Mouse (Mus musculus): ENCODE results near the gene Ubqln2. TPM values are rescaled to one million over a fixed set of nuclear protein-coding genes. Genes with fewer than 3 reads are reported as not detected.
A peak's percentile ranks its signal among the peaks of the same experiment; 100 is the strongest.

The Ubqln2 gene
- polyA plus RNA-seq (2015; fragmentation: Nextera tagmentation; extraction: Ambion mirVana), result 2.8 and 3.1 TPM in 2 replicates

DNA sequence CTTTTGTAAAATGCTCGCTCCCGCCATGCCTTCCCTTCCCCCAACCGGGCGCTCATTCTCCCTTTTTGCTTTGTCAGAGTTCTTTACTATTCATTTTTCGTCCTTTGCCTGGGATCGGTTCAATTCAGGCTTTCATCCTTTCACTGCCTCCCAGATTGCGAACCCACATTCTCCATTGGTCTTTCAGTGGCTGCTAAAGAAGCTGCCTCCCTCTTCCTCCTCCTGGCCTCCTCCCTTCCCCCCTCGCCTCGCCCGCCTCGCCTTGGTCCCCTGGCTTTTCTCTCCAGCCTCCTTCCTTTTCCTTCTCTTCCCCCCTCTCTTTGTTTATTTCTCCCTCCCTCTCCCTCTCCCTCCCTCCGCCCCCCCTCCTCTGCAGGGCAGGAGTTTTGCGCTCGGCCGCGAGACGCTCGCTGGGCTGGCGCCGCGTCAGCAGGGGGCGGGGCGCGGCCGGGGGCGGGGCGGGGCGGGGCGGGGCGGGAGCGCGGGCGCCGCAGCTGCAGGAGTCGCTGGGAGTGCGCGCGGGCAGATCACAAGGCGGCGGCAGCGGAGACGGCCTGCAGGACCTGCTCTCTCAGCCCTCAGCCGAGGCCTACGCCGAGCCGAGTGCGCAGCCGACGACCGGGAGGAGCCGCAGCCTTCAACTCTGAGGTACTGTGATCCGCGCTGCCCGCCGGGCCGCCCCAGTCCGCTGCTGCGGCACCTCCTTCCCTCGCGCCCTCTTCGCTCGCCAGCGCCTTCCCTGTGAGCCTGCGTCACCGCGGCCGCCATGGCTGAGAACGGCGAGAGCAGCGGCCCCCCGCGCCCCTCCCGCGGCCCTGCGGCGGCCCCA is at the start of gene Ubqln2:
Ubqln2 (plus strand) TSS at position 540 of the 829 bp plus-strand sequence.
- peak; percentile 97 for ATAC-seq
- Histone ChIP-seq H3K36me3 (replicated peaks; ENCODE audit: insufficient read depth, low read length) (no peaks in the 10 kb centered on the region), H3K27ac (ENCODE audit: low read depth) (peak within 1 kb of the TSS; percentile 79), H3K4me2 (ENCODE audit: low read depth, low read length) (peak within 1 kb of the TSS; percentile 80), H3K27me3 (ENCODE audit: insufficient read depth, low read length) (no peaks in the 10 kb centered on the region), H3K4me3 (ENCODE audit: low read depth, low read length) (peak within 1 kb of the TSS; percentile 61), H3K4me1 (ENCODE audit: insufficient read depth) (peaks cover 7% of the 10 kb centered on the region; the same call in 1 of the 2 replicates), H3K9me3 (ENCODE audit: low read length) (no peaks in the 10 kb centered on the region), H3K9ac (replicated peaks) (peak within 1 kb of the TSS; percentile 72)
- peak; percentile 83 for DNase-seq
- 19% methylated on average over 48 of the region's 76 CpGs for WGBS (ENCODE audit: insufficient replicate concordance)
- TF ChIP-seq CTCF (IDR thresholded peaks at IDR 0.05; ENCODE audit: low read depth), result no peak
- TF ChIP-seq EP300 (IDR thresholded peaks at IDR 0.05; ENCODE audit: low read depth), result no peak

DNA sequence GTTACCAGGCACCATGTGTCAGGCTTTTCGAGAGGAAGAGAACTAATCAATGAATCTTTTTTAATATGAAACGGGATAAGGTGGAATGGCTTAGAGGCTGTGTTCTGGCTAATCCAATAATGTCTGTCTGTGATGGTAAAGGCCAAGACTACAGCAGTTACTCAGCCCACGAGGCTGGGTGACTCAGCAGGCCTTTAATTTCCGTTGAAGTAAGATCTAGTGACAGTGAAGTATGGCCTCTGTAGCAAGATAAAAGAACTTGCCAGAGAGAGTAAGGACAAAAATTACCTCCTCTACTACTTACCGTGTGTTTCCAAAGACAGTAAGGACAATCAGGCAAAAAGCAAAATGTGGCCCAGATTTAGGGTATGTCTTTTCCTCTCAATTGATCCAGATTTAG is 46.1 kb upstream of the Ubqln2 start:
- no peaks in the 10 kb centered on the region for H3K36me3 ChIP-seq (replicated peaks; ENCODE audit: insufficient read depth, low read length)
- ATAC-seq, result no peak
- no peaks in the 10 kb centered on the region for H3K9me3 ChIP-seq (ENCODE audit: low read length)
- H3K27me3 ChIP-seq (ENCODE audit: insufficient read depth, low read length), result no peaks in the 10 kb centered on the region
- 56% methylated on average over 5 of the region's 5 CpGs for WGBS (ENCODE audit: insufficient replicate concordance)
- no peak overlapping the region for H3K9ac ChIP-seq (replicated peaks)
- H3K4me1 ChIP-seq (ENCODE audit: insufficient read depth), result no peaks in the 10 kb centered on the region
- DNase-seq, result no peak
- TF ChIP-seq CTCF (IDR thresholded peaks at IDR 0.05; ENCODE audit: low read depth) (no peak), EP300 (IDR thresholded peaks at IDR 0.05; ENCODE audit: low read depth) (no peak)
- H3K27ac ChIP-seq (ENCODE audit: low read depth), result no peak overlapping the region
- H3K4me2 ChIP-seq (ENCODE audit: low read depth, low read length), result no peak overlapping the region
- no peak overlapping the region for H3K4me3 ChIP-seq (ENCODE audit: low read depth, low read length)

DNA sequence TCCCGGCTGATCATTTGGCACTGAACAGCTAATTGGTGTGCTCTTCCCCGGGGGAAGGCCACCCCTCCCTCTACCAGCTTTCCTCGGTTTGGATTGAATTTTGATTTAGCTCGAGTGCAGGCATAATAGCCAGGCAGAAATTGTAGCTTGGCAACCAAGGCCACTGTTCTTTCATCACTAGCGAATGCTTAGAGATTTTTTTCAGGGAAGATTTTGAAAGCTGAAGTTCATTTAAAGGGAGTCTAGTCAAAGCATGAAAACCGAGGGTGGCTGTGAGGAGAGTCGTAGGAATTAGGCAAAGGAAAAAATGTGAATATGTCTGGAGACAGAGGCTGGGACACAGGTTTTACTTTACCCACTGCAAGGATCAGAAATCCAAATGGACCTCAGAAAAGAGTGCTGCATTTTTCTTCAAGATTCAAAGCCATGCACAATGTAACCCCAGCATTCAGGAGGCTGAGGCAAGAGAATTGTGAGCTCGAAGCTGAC is 21.2 kb upstream of the Ubqln2 start:
- TF ChIP-seq EP300 (IDR thresholded peaks at IDR 0.05; ENCODE audit: low read depth), result no peak
- no peak for TF ChIP-seq CTCF (IDR thresholded peaks at IDR 0.05; ENCODE audit: low read depth)

DNA sequence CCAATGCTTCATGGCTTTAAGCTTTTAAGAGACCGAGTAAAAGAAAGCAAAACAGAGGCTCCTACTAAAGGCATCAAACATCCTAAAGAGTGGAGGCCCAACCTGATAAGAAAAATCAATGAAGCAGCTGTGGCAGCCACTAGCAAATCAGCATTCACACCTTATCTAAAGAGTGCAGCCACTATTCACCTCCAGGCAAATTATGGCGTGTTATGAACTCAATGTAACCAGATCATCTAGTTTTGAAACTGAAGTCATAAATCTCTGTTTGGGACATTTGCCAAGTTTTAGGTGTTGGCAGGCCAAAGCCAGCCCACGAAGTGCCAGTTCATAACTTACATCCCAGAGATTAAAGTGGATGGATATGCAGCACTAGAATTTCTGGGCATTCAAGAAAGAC is 5.7 kb upstream of the Ubqln2 start:
- ATAC-seq, result no peak
- Histone ChIP-seq H3K4me1 (ENCODE audit: insufficient read depth) (no peaks in the 10 kb centered on the region), H3K4me2 (ENCODE audit: low read depth, low read length) (no peak overlapping the region), H3K9me3 (ENCODE audit: low read length) (no peaks in the 10 kb centered on the region), H3K9ac (replicated peaks) (no peak overlapping the region), H3K27ac (ENCODE audit: low read depth) (no peak overlapping the region), H3K27me3 (ENCODE audit: insufficient read depth, low read length) (no peaks in the 10 kb centered on the region), H3K4me3 (ENCODE audit: low read depth, low read length) (no peak overlapping the region), H3K36me3 (replicated peaks; ENCODE audit: insufficient read depth, low read length) (no peaks in the 10 kb centered on the region)
- no peak for DNase-seq
- TF ChIP-seq EP300 (IDR thresholded peaks at IDR 0.05; ENCODE audit: low read depth) (no peak), CTCF (IDR thresholded peaks at IDR 0.05; ENCODE audit: low read depth) (no peak)
- 50% methylated on average over 3 of the region's 3 CpGs for WGBS (ENCODE audit: insufficient replicate concordance)

More for the DNA sequence above, 21.2 kb upstream of the Ubqln2 start:
- H3K9me3 ChIP-seq (ENCODE audit: low read length), result no peaks in the 10 kb centered on the region
- no peak overlapping the region for H3K9ac ChIP-seq (replicated peaks)
- ATAC-seq, result no peak
- no peak overlapping the region for H3K4me2 ChIP-seq (ENCODE audit: low read depth, low read length)
- H3K27me3 ChIP-seq (ENCODE audit: insufficient read depth, low read length), result no peaks in the 10 kb centered on the region
- no peak overlapping the region for H3K27ac ChIP-seq (ENCODE audit: low read depth)
- no peaks in the 10 kb centered on the region for H3K4me1 ChIP-seq (ENCODE audit: insufficient read depth)
- no peaks in the 10 kb centered on the region for H3K36me3 ChIP-seq (replicated peaks; ENCODE audit: insufficient read depth, low read length)
- no peak for DNase-seq
- H3K4me3 ChIP-seq (ENCODE audit: low read depth, low read length), result no peak overlapping the region
- WGBS (ENCODE audit: insufficient replicate concordance), result 68% methylated on average over 8 of the region's 8 CpGs

DNA sequence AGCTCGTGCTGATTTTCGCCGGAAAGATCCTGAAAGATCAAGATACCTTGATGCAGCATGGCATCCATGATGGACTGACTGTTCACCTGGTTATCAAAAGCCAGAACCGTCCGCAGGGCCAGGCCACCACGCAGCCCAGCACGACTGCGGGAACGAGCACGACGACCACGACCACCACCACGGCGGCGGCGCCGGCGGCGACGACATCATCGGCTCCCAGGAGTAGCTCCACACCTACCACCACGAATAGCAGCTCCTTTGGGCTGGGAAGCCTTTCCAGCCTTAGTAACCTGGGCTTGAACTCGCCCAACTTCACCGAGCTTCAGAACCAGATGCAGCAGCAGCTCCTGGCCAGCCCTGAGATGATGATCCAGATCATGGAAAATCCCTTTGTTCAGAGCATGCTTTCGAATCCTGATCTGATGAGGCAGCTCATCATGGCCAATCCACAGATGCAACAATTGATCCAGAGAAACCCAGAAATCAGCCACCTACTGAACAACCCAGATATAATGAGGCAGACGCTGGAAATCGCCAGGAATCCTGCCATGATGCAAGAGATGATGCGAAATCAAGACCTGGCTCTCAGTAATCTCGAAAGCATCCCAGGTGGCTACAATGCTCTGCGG is 752 bp downstream of the Ubqln2 start:
- peak overlapping the region; percentile 61 for H3K4me3 ChIP-seq (ENCODE audit: low read depth, low read length)
- no peaks in the 10 kb centered on the region for H3K27me3 ChIP-seq (ENCODE audit: insufficient read depth, low read length)
- ATAC-seq (no peak), DNase-seq (peak; percentile 19)
- TF ChIP-seq CTCF (IDR thresholded peaks at IDR 0.05; ENCODE audit: low read depth) (no peak), EP300 (IDR thresholded peaks at IDR 0.05; ENCODE audit: low read depth) (no peak)
- peak overlapping the region; percentile 72 for H3K9ac ChIP-seq (replicated peaks)
- H3K36me3 ChIP-seq (replicated peaks; ENCODE audit: insufficient read depth, low read length), result no peaks in the 10 kb centered on the region
- whole genome bisulfite sequencing (ENCODE audit: insufficient replicate concordance), result 22% methylated on average over 30 of the region's 30 CpGs
- H3K4me2 ChIP-seq (ENCODE audit: low read depth, low read length), result peak overlapping the region; percentile 80
- peak overlapping the region; percentile 79 for H3K27ac ChIP-seq (ENCODE audit: low read depth)
- H3K9me3 ChIP-seq (ENCODE audit: low read length), result no peaks in the 10 kb centered on the region
- peaks cover 7% of the 10 kb centered on the region; the same call in 1 of the 2 replicates for H3K4me1 ChIP-seq (ENCODE audit: insufficient read depth)
